Mouse (Mus musculus): ENCODE data around the gene Slc25a19. TPM values are rescaled to one million over a fixed set of nuclear protein-coding genes. Genes with fewer than 3 reads are reported as not detected.
A peak's percentile ranks its signal among the peaks of the same experiment; 100 is the strongest.

Gene Slc25a19
- polyA plus RNA-seq (2015; fragmentation: Nextera tagmentation; extraction: Ambion mirVana) = 55.3 and 56.1 TPM in 2 replicates

DNA sequence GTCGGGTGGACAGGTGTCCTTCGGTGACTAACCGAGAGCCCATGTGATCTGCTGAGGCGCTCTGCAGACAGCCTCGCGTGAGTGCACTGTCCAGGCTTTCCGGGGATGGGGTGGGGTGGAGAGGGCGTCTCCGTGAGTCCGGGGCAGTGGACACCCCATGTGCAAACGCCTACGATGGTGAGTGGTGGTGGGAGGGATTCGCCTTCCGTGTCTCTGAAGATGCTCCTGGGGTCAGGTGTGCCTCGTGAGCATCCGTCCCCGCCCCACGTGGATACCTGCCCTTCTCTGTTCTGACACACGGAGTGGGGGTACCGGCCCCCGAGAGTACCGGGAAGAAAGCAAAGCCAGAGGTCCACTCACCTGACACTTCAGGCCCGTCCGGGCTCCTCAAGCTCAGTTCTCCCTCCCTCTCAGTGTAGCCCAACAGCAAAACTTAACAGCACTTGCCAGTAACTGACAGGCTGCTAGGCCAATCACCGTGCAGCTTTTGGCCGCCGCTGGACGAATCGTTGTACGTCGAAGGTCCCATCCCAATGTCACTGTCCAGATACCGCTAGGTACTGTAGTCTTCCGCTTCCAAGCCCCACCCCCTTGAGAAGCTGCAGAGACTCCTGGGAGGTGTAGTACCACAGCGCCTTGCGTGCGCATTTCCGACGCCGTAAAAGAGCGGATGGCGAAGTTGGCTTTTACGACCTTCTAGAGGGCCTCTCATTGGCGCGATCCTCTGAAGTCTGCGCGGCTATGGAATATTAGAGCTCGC is at the start of gene Slc25a19:
Gene Slc25a19 (minus strand): TSS at position 591 of the 760 bp plus-strand sequence.
- Histone ChIP-seq H3K4me3 (peak within 1 kb of the TSS; percentile 76), H3K36me3 (peaks cover 2% of the 10 kb centered on the region; the same call in 1 of the 2 replicates), H3K9ac (replicated peaks) (peak within 1 kb of the TSS; percentile 60), H3K4me2 (replicated peaks) (peak within 1 kb of the TSS; percentile 71), H3K9me3 (no peaks in the 10 kb centered on the region), H3K4me1 (peaks cover 23% of the 10 kb centered on the region), H3K27ac (replicated peaks) (peak within 1 kb of the TSS; percentile 46; the same call in 1 of the 2 replicates), H3K27me3 (no peaks in the 10 kb centered on the region)
- ATAC-seq (replicated peaks) = peak; percentile 100
- under 1% methylated on average over 47 of the region's 47 CpGs for WGBS

DNA sequence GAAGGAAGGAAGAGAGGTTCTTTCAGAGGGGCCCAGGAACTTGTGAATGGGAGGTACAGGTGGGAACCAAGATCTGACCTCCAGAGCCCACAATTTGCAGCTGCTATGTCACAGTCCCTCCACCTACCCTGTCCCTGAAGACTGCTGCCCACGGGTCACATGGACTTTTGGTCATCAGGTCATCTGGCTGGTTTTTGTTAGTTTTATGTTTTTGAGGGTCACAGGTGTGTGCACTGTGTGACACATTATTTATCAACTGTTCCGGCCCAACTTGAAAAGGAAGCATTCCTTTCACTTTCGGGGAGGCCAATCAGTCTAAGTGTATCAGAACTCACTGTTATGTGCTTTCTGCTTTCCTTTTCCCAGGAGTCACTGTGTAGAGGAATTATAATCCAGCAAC is 49.4 kb upstream of the Slc25a19 start:
- no peak overlapping the region for H3K4me2 ChIP-seq (replicated peaks)
- no peak overlapping the region for H3K4me3 ChIP-seq
- no peak for ATAC-seq (replicated peaks)
- H3K4me1 ChIP-seq = peaks cover 24% of the 10 kb centered on the region
- no peaks in the 10 kb centered on the region for H3K9me3 ChIP-seq
- H3K27ac ChIP-seq (replicated peaks) = no peak overlapping the region
- H3K27me3 ChIP-seq = no peaks in the 10 kb centered on the region
- WGBS = 96% methylated on average over 3 of the region's 3 CpGs
- H3K36me3 ChIP-seq = peaks cover 4% of the 10 kb centered on the region
- H3K9ac ChIP-seq (replicated peaks) = no peak overlapping the region

GRCm38 (mm10) chr11:115676738-115677137 is 48.6 kb upstream of the Slc25a19 start:
- Histone ChIP-seq H3K27ac (replicated peaks) (no peak overlapping the region), H3K4me1 (peaks cover 24% of the 10 kb centered on the region), H3K9me3 (no peaks in the 10 kb centered on the region), H3K36me3 (peaks cover 4% of the 10 kb centered on the region), H3K27me3 (no peaks in the 10 kb centered on the region), H3K4me2 (replicated peaks) (no peak overlapping the region), H3K9ac (replicated peaks) (no peak overlapping the region), H3K4me3 (no peak overlapping the region)
- no peak for ATAC-seq (replicated peaks)
- WGBS = 94% methylated on average over 8 of the region's 8 CpGs

DNA sequence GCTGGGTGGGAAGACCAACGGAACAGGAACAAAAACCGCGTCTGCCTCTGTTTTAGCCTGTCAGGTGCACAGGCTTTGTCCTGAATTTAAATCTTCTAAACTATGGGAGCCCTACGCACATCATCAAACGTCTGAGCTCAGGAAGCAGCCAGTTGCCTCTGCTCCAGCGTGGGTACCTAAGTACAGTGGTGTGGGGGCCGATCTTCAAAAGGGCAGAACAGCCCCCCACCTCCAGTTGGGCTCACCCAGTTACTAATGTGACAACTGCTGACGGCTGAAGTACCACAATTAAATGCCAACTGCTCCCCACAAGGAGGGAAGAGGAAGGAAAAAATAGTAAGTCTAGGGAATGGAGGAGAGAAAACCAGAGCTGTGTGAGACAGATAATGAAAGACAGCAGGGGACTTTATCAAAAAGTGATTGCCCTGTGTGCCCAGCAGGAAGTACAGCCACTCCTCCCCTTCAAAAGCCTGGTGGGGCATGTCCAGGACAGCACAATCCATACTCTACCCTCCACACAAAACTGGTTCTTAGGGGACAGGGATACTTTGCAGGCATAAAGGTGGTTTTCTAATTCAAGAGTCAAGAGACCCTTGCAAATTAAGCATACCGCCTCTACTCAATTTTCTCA is 46.3 kb upstream of the Slc25a19 start:
- Histone ChIP-seq H3K9ac (replicated peaks) (no peak overlapping the region), H3K27ac (replicated peaks) (peak overlapping the region; percentile 67), H3K4me3 (no peak overlapping the region), H3K27me3 (no peaks in the 10 kb centered on the region), H3K9me3 (no peaks in the 10 kb centered on the region), H3K4me1 (peaks cover 42% of the 10 kb centered on the region), H3K4me2 (replicated peaks) (0 out of 2 replicates have a peak overlapping the region, but pooled peaks have one; percentile 2), H3K36me3 (peaks cover 4% of the 10 kb centered on the region)
- ATAC-seq (replicated peaks) = no peak
- 53% methylated on average over 9 of the region's 9 CpGs for WGBS

GRCm38 (mm10) chr11:115673471-115674234 is 45.6 kb upstream of the Slc25a19 start:
- WGBS = 74% methylated on average over 9 of the region's 9 CpGs
- peak overlapping the region; percentile 67 for H3K27ac ChIP-seq (replicated peaks)
- H3K9ac ChIP-seq (replicated peaks) = no peak overlapping the region
- peaks cover 39% of the 10 kb centered on the region for H3K4me1 ChIP-seq
- no peak for ATAC-seq (replicated peaks)
- H3K36me3 ChIP-seq = peaks cover 2% of the 10 kb centered on the region
- H3K27me3 ChIP-seq = no peaks in the 10 kb centered on the region
- H3K4me3 ChIP-seq = no peak overlapping the region
- no peaks in the 10 kb centered on the region for H3K9me3 ChIP-seq
- H3K4me2 ChIP-seq (replicated peaks) = no peak overlapping the region; the same call in 1 of the 2 replicates

GRCm38 (mm10) chr11:115672226-115672987 is 44.3 kb upstream of the Slc25a19 start:
- H3K27me3 ChIP-seq = no peaks in the 10 kb centered on the region
- H3K4me3 ChIP-seq = no peak overlapping the region
- H3K9ac ChIP-seq (replicated peaks) = no peak overlapping the region
- WGBS = 79% methylated on average over 7 of the region's 7 CpGs
- H3K4me1 ChIP-seq = peaks cover 39% of the 10 kb centered on the region
- no peak overlapping the region for H3K4me2 ChIP-seq (replicated peaks)
- no peaks in the 10 kb centered on the region for H3K9me3 ChIP-seq
- H3K27ac ChIP-seq (replicated peaks) = peak overlapping the region; percentile 67; the same call in 1 of the 2 replicates
- no peak for ATAC-seq (replicated peaks)
- H3K36me3 ChIP-seq = no peaks in the 10 kb centered on the region; the same call in 1 of the 2 replicates

- 21% methylated on average over 5 of the region's 5 CpGs for WGBS
- H3K4me3 ChIP-seq = no peak overlapping the region
- no peaks in the 10 kb centered on the region for H3K36me3 ChIP-seq
- peak overlapping the region; percentile 46 for H3K27ac ChIP-seq (replicated peaks)
- H3K9ac ChIP-seq (replicated peaks) = 0 out of 2 replicates have a peak overlapping the region, but pooled peaks have one; percentile 5
- H3K4me2 ChIP-seq (replicated peaks) = no peak overlapping the region
- peaks cover 39% of the 10 kb centered on the region for H3K4me1 ChIP-seq
- no peaks in the 10 kb centered on the region for H3K9me3 ChIP-seq
- no peak for ATAC-seq (replicated peaks)
- no peaks in the 10 kb centered on the region for H3K27me3 ChIP-seq
Measured at GRCm38 (mm10) chr11:115670451-115671050, 42.5 kb upstream of the Slc25a19 start.

- H3K27me3 ChIP-seq = no peaks in the 10 kb centered on the region
- H3K9me3 ChIP-seq = no peaks in the 10 kb centered on the region
- H3K4me3 ChIP-seq = no peak overlapping the region
- H3K4me1 ChIP-seq = no peaks in the 10 kb centered on the region
- 56% methylated on average over 4 of the region's 4 CpGs for WGBS
- H3K36me3 ChIP-seq = no peaks in the 10 kb centered on the region
- no peak overlapping the region for H3K9ac ChIP-seq (replicated peaks)
- H3K4me2 ChIP-seq (replicated peaks) = no peak overlapping the region
- H3K27ac ChIP-seq (replicated peaks) = no peak overlapping the region
- ATAC-seq (replicated peaks) = no peak
Measured at GRCm38 (mm10) chr11:115663676-115664335, 35.7 kb upstream of the Slc25a19 start.

DNA sequence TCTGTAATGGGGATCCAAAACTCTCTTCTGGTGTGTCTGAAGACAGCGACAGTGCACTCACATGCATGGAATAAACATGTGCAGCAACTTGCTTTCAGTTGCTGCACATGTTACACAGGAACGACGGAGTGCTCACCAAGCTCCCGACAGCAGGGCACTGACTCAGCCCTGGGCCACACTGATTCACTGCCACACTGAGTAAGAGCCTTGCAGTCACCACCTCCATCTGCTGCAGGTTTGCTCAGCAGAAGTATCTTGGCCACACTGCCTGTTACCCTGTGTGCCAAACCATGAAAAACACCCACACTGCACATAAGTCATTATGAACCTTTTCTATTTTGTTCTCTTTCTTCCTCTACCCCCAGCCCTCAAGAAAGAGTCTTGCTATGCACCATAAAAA is 32.3 kb upstream of the Slc25a19 start:
- ATAC-seq (replicated peaks) = no peak
- WGBS = 94% methylated on average over 4 of the region's 4 CpGs
- Histone ChIP-seq H3K4me3 (no peak overlapping the region), H3K9ac (replicated peaks) (no peak overlapping the region), H3K27me3 (no peaks in the 10 kb centered on the region), H3K27ac (replicated peaks) (no peak overlapping the region), H3K4me1 (no peaks in the 10 kb centered on the region), H3K4me2 (replicated peaks) (no peak overlapping the region), H3K36me3 (no peaks in the 10 kb centered on the region), H3K9me3 (no peaks in the 10 kb centered on the region)

- Histone ChIP-seq H3K27ac (replicated peaks) (no peak overlapping the region), H3K9ac (replicated peaks) (no peak overlapping the region), H3K4me3 (no peak overlapping the region), H3K4me1 (no peaks in the 10 kb centered on the region), H3K9me3 (no peaks in the 10 kb centered on the region), H3K36me3 (peaks cover 9% of the 10 kb centered on the region), H3K4me2 (replicated peaks) (no peak overlapping the region), H3K27me3 (no peaks in the 10 kb centered on the region)
- 90% methylated on average over 6 of the region's 6 CpGs for WGBS
- no peak for ATAC-seq (replicated peaks)
Measured at GRCm38 (mm10) chr11:115658521-115658920, 30.4 kb upstream of the Slc25a19 start.

DNA sequence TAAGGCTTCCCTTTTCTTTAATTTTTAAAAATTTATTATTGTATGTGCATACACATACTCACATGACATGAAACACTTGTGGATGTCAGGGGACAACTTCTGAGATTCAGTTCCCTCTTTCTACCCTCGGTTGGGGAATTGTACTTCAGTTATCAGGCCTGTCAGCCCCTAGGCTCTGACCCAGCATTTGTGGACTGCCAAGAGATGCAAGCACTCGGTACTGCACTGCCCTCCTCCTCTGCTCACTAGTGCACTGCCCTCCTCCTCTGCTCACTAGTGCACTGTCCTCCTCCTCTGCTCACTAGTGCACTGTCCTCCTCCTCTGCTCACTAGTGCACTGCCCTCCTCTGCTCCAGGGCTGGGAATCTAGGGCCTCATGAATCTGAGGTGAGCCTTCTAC is 26.0 kb upstream of the Slc25a19 start:
- Histone ChIP-seq H3K36me3 (peaks cover 13% of the 10 kb centered on the region), H3K27me3 (no peaks in the 10 kb centered on the region), H3K4me3 (no peak overlapping the region), H3K9ac (replicated peaks) (no peak overlapping the region), H3K4me1 (peaks cover 15% of the 10 kb centered on the region), H3K27ac (replicated peaks) (no peak overlapping the region), H3K4me2 (replicated peaks) (no peak overlapping the region), H3K9me3 (no peaks in the 10 kb centered on the region)
- WGBS = 84% methylated on average over 2 of the region's 2 CpGs
- no peak for ATAC-seq (replicated peaks)
